Mouse (Mus musculus) adipocyte (in vitro differentiated cells): Measurements from ENCODE around the gene Mfsd2b.
A peak's percentile ranks its signal among the peaks of the same experiment; 100 is the strongest.

Source experiments
- DNase-seq: peaks from one replicate; pipeline ENCODE4 v3.0.0-alpha.2; 2016; ENCODE audit warnings: low spot score

Gene Mfsd2b

GRCm38 (mm10) chr12:4813636-4814035 is 60.5 kb downstream of the Mfsd2b start:
- DNase-seq, result peak; percentile 44
